Mouse (Mus musculus) monocyte, adult 2 months (primary cell): ENCODE measurements around the gene Hoxb5.

ENCODE experiments used
- DNase-seq, 2 experiments: peaks; one replicate each; pipeline ENCODE4 v3.0.0; 2022; ENCODE audit warnings: low spot score in 2 of 2, low read depth in 1 of 2

Gene Hoxb5

GRCm38 (mm10) chr11:96316696-96317607 lies 13.8 kb downstream of the Hoxb5 start:
- no peak for DNase-seq

GRCm38 (mm10) chr11:96317608-96318367 lies 14.7 kb downstream of the Hoxb5 start, which contains the start of gene Hoxb4:
TSS of gene Hoxb4 (plus strand) at chr11:96318267.
- no peak for DNase-seq

- DNase-seq = peak in 1 of 2 experiments; percentile 38
Measured at GRCm38 (mm10) chr11:96318368-96319070, 15.4 kb downstream of the Hoxb5 start.

- no peak for DNase-seq
Measured at GRCm38 (mm10) chr11:96319071-96319902, 16.2 kb downstream of the Hoxb5 start.

- DNase-seq = no peak
Measured at GRCm38 (mm10) chr11:96319910-96320309, 16.8 kb downstream of the Hoxb5 start.

GRCm38 (mm10) chr11:96320688-96321087 lies 17.6 kb downstream of the Hoxb5 start:
- no peak for DNase-seq

GRCm38 (mm10) chr11:96321846-96322245 lies 18.7 kb downstream of the Hoxb5 start:
- no peak for DNase-seq

GRCm38 (mm10) chr11:96322738-96323137 lies 19.6 kb downstream of the Hoxb5 start:
- no peak for DNase-seq

- DNase-seq = no peak
Measured at GRCm38 (mm10) chr11:96323154-96323553, 20.0 kb downstream of the Hoxb5 start, which contains the start of gene Hoxb3. TSS of gene Hoxb3 (plus strand) at chr11:96323326.

GRCm38 (mm10) chr11:96324125-96324524 lies 21.0 kb downstream of the Hoxb5 start:
- no peak for DNase-seq

- no peak for DNase-seq
Measured at GRCm38 (mm10) chr11:96324965-96325364, 21.8 kb downstream of the Hoxb5 start.

GRCm38 (mm10) chr11:96325747-96326212 lies 22.6 kb downstream of the Hoxb5 start:
- no peak for DNase-seq

GRCm38 (mm10) chr11:96326705-96327104 lies 23.6 kb downstream of the Hoxb5 start:
- DNase-seq = no peak

- DNase-seq = no peak
Measured at GRCm38 (mm10) chr11:96327122-96327521, 24.0 kb downstream of the Hoxb5 start.

GRCm38 (mm10) chr11:96327750-96328149 lies 24.6 kb downstream of the Hoxb5 start:
- no peak for DNase-seq

- DNase-seq = no peak
Measured at GRCm38 (mm10) chr11:96328605-96329004, 25.5 kb downstream of the Hoxb5 start.

GRCm38 (mm10) chr11:96332105-96332504 lies 29.0 kb downstream of the Hoxb5 start:
- no peak for DNase-seq

GRCm38 (mm10) chr11:96332618-96333032 lies 29.5 kb downstream of the Hoxb5 start:
- no peak for DNase-seq

- no peak for DNase-seq
Measured at GRCm38 (mm10) chr11:96333241-96334001, 30.3 kb downstream of the Hoxb5 start.

GRCm38 (mm10) chr11:96334002-96334364 lies 30.8 kb downstream of the Hoxb5 start:
- no peak for DNase-seq
